ENCODE assay signal across 8 mouse cellular contexts in the genomic region with DNA sequence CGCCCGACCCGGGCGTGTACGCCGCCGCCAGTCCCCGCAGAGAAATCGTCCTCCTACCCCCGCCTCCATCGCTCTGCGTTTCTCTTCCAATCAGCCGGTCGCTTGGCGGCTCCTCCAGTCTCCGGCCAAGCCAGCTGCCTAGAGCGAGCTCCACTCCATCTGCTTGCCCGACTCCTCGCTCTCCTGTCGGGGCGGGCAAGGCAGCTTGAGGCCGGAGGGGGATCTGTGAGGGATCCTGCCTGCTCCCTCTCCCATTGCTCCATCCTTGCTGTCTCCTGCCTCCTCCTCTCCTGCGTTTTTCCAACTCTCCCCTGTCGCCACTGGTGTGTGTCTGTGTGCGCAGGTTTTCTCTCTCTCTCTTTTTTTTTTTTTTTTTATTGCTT. TPM values are rescaled to one million over a fixed set of nuclear protein-coding genes. Genes with fewer than 3 reads are reported as not detected.
DNase-seq lines count a peak whose midpoint lies in the region; ATAC-seq and TF ChIP-seq lines count a peak whose summit lies in the region.

A gene (minus strand): TSS at position 333 of the 383 bp plus-strand sequence.

- peak within 1 kb of the TSS; percentile 89 for H3K4me3 ChIP-seq in bone marrow, adult 2 months (replicated peaks; ENCODE audit: control insufficient read depth, low read depth, low read length)
- peak within 1 kb of the TSS; percentile 98 for H3K4me3 ChIP-seq in embryonic fibroblast, embryonic 13.5 days (ENCODE audit: insufficient read depth, low read length)
- H3K4me3 ChIP-seq in liver, adult 2 months (ENCODE audit: insufficient read depth, low read depth, low read length): peak within 1 kb of the TSS; percentile 78

- DNase-seq in B cell, adult 2 months: peak; percentile 78 to 80
- peak; percentile 84 to 85 for DNase-seq in heart, adult 9 months (ENCODE audit: low spot score in 2 of 2)
- DNase-seq in kidney, adult 9 months: peak; percentile 79
- DNase-seq in liver, adult 2 months (ENCODE audit: extremely low read depth, low read depth, low spot score): peak; percentile 74
- peak; percentile 72 to 75 for DNase-seq in spleen, postnatal 14 days (ENCODE audit: low spot score in 2 of 2)

- H3K9ac ChIP-seq in liver, adult 2 months (ENCODE audit: low read depth, low read length): peak within 1 kb of the TSS; percentile 100

- no peaks in the 10 kb centered on the region for H3K27me3 ChIP-seq in liver, adult 2 months (ENCODE audit: control insufficient read depth, insufficient read depth, low read length)

- peak within 1 kb of the TSS; percentile 97 for H3K27ac ChIP-seq in bone marrow, adult 2 months (ENCODE audit: control insufficient read depth, insufficient read depth, low read depth, low read length, poor library complexity)
- H3K27ac ChIP-seq in embryonic fibroblast, embryonic 13.5 days (ENCODE audit: insufficient read depth, low read length): peak within 1 kb of the TSS; percentile 90
- H3K27ac ChIP-seq in liver, adult 2 months (replicated peaks; ENCODE audit: insufficient read depth, low read depth, low read length): peak within 1 kb of the TSS; percentile 88

- peak; percentile 29 for ATAC-seq in monocyte, adult 5-6 weeks (replicated peaks; ENCODE audit: insufficient number of reproducible peaks, low FRiP score, low TSS enrichment, poor library complexity, severe bottlenecking)

- H3K4me1 ChIP-seq in bone marrow, adult 2 months (ENCODE audit: control insufficient read depth, insufficient read depth, low read length): peaks cover 5% of the 10 kb centered on the region
- peaks cover 8% of the 10 kb centered on the region for H3K4me1 ChIP-seq in embryonic fibroblast, embryonic 13.5 days (ENCODE audit: control insufficient read depth, insufficient read depth, low read length)
- H3K4me1 ChIP-seq in liver, adult 2 months (ENCODE audit: control insufficient read depth, insufficient read depth, low read length): peaks cover 9% of the 10 kb centered on the region

- peaks cover 14% of the 10 kb centered on the region for H3K79me2 ChIP-seq in liver, adult 2 months (ENCODE audit: control insufficient read depth, insufficient read depth, low read length)

- WGBS in bone marrow, adult 2 months: under 1% methylated on average over 25 of the region's 25 CpGs
- under 1% methylated on average over 25 of the region's 25 CpGs for WGBS in liver, adult 2 months

- TF ChIP-seq CTCF in bone marrow, adult 2 months (IDR thresholded peaks at IDR 0.05; ENCODE audit: control insufficient read depth, insufficient read depth, low read length): no peak
- TF ChIP-seq CTCF in embryonic fibroblast, embryonic 13.5 days (IDR thresholded peaks at IDR 0.05; ENCODE audit: borderline replicate concordance, insufficient read depth, low read length): no peak
- no peak for TF ChIP-seq CTCF in liver, adult 2 months (IDR thresholded peaks at IDR 0.05; ENCODE audit: low read depth, low read length)

- peaks cover 3% of the 10 kb centered on the region for H3K36me3 ChIP-seq in liver, adult 2 months (ENCODE audit: control insufficient read depth, insufficient read depth, low read length)

- TF ChIP-seq POLR2A in bone marrow, adult 2 months (IDR thresholded peaks at IDR 0.05; ENCODE audit: borderline replicate concordance, control insufficient read depth, low read depth, low read length): peak; percentile 70; the same call in 1 of the 2 replicates
- peak; percentile 67; the same call in 1 of the 2 replicates for TF ChIP-seq POLR2A in embryonic fibroblast, embryonic 13.5 days (IDR thresholded peaks at IDR 0.05; ENCODE audit: low read depth, low read length)
- no peak for TF ChIP-seq POLR2A in liver, adult 2 months (IDR thresholded peaks at IDR 0.05; ENCODE audit: extremely low read depth, insufficient read depth, low read length)

RNA-seq across cellular contexts. Expression of the gene that starts here (rescaled TPM):
- polyA plus RNA-seq in bone marrow, adult 2 months (2011; ENCODE audit: insufficient read depth, insufficient read length, low replicate concordance, missing spikeins): 95.0 and 126 TPM in 2 replicates
- 75.5 and 102 TPM in 2 replicates for polyA plus RNA-seq in embryonic fibroblast, embryonic 13.5 days (2011; ENCODE audit: insufficient read length, low read depth, missing spikeins)
- total RNA-seq in liver, adult 2 months (2014; rRNA removed): 19.4 and 19.5 TPM in 2 replicates
- polyA plus RNA-seq in liver, adult 2 months (2012; rRNA removed): 12.7 and 12.8 TPM in 2 replicates
- total RNA-seq in monocyte, adult 5-6 weeks (2017): 160 to 166 TPM (median 161 TPM) in 3 replicates

Comparison
In these comparisons a context has a peak if more than half of its experiments do, and no peak if none do; other contexts are left out.
1. Peak in every context shown above with its lines: DNase-seq, ATAC-seq, H3K4me3 ChIP-seq and H3K27ac ChIP-seq.